Mouse (Mus musculus) lung, adult 2 months (tissue): ENCODE data around the gene Zfp697.

Source experiments
- CTCF ChIP-seq: fragments of 200-500 bp; IDR thresholded peaks from 2 replicates; pipeline ENCODE4 v1.5.1; 2011; ENCODE audit warnings: mild to moderate bottlenecking, low read length, control low read depth; ENCODE audit not compliant: insufficient read depth
- POLR2A ChIP-seq: fragments of 200-500 bp; IDR thresholded peaks from 2 replicates; pipeline ENCODE4 v1.6.1; 2011; ENCODE audit warnings: low read depth, mild to moderate bottlenecking, control low read depth, low read length, borderline replicate concordance; ENCODE audit errors: extremely low read depth

GRCm38 (mm10) chr3:98782181-98782868 lies 400.1 kb downstream of the Zfp697 start:
- TF ChIP-seq POLR2A (no peak), CTCF (no peak)
